Mouse (Mus musculus) thymus, adult 2 months (tissue): ENCODE measurements around the gene 4930486L24Rik. TPM values are rescaled to one million over a fixed set of nuclear protein-coding genes. Genes with fewer than 3 reads are reported as not detected.
A peak's percentile ranks its signal among the peaks of the same experiment; 100 is the strongest.

Experiments
- DNase-seq: peaks from one replicate; pipeline ENCODE4 v3.0.0; 2021
- H3K27ac ChIP-seq: fragments of 200-500 bp; 2 replicates; pipeline ENCODE4 v1.5.1; 2012; ENCODE audit warnings: low read length, control low read depth; ENCODE audit not compliant: control insufficient read depth, insufficient read depth
- H3K27me3 ChIP-seq: fragments of 200-500 bp; 2 replicates; pipeline ENCODE4 v1.6.1; 2012; ENCODE audit warnings: mild to moderate bottlenecking, low read length, moderate library complexity, mixed read lengths; ENCODE audit not compliant: control insufficient read depth, insufficient read depth
- H3K36me3 ChIP-seq: fragments of 200-500 bp; 2 replicates; pipeline ENCODE4 v1.6.1; 2012; ENCODE audit warnings: mild to moderate bottlenecking, low read length, moderate library complexity; ENCODE audit not compliant: control insufficient read depth, insufficient read depth
- H3K4me1 ChIP-seq: fragments of 200-500 bp; replicated peaks from 2 replicates; pipeline ENCODE4 v1.6.1; 2012; ENCODE audit warnings: low read length; ENCODE audit not compliant: control insufficient read depth, insufficient read depth
- H3K4me3 ChIP-seq: fragments of 200-500 bp; 2 replicates; pipeline ENCODE4 v1.5.1; 2012; ENCODE audit warnings: mild to moderate bottlenecking, low read length, control low read depth, moderate library complexity; ENCODE audit not compliant: control insufficient read depth, insufficient read depth
- CTCF ChIP-seq: fragments of 200-500 bp; IDR thresholded peaks from 2 replicates; pipeline ENCODE4 v1.5.1; 2012; ENCODE audit warnings: mild to moderate bottlenecking, control low read depth, low read length, moderate library complexity, borderline replicate concordance; ENCODE audit not compliant: control insufficient read depth, poor library complexity, insufficient read depth; ENCODE audit errors: extremely low read depth
- POLR2A ChIP-seq: fragments of 200-500 bp; IDR thresholded peaks from 2 replicates; pipeline ENCODE4 v1.6.1; 2012; ENCODE audit warnings: mild to moderate bottlenecking, low read length, control low read depth, moderate library complexity; ENCODE audit not compliant: control insufficient read depth, poor library complexity, insufficient read depth; ENCODE audit errors: extremely low read depth
- WGBS: fragments of 180-500 bp; shearing (Covaris S2); methylation state at CpG from one replicate; pipeline ENCODE4 v1.1.7; 2018; 5-methylcytosine and 5-hydroxymethylcytosine counted together
- polyA plus RNA-seq: library from polyadenylated mRNA; depleted of rRNA; stranded (reverse); fragments of >200 nt; gene quantifications from 2 replicates; pipeline ENCODE4 v1.2.3, GENCODE M21; 2012; rRNA removed

4930486L24Rik gene
- polyA plus RNA-seq, 1 experiment: 0.19 TPM

DNA sequence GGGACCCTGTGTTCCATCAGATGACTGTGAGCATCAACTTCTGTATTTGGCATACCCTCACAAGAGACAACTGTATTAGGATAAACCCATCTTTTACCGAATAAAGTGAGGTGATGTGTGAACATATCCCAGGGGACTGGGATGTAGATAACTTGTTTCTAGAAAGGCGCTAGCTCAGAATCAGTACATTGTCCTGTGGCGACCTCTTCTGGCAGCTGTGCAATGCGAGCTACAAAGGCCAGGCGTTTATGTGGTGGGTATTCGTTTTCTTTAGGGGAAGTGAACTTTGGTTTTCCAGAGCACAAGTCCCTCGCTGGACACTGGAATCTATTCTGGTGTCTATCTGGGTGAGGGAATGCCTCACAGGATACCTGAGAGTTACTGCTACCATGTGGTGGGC lies 44.8 kb downstream of the 4930486L24Rik start:
- Histone ChIP-seq H3K27ac (no peak overlapping the region), H3K4me1 (no peaks in the 10 kb centered on the region), H3K36me3 (no peaks in the 10 kb centered on the region), H3K4me3 (no peak overlapping the region), H3K27me3 (no peaks in the 10 kb centered on the region)
- TF ChIP-seq CTCF (no peak), POLR2A (no peak)
- peak; percentile 27 for DNase-seq
- 9% methylated on average over 7 of the region's 7 CpGs for WGBS

DNA sequence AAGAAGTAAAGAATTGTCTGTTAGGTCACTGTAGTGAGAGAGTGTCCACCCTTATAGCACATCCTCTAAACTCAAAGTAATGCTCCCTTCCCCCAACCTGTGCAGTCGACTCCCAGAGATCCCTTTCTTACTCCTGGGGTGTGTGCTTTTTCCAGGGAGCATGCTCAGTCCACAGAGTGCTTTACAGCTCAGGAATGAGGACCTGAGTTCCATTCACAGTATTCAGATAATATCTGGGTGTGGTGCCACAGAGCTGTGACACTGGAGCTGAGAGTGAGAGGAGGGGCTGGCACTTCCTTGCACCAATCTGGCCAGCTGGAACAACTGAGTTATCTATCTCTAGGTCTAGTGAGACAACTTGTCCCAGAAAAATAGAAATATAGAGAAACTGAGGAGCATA lies 50.6 kb downstream of the 4930486L24Rik start:
- DNase-seq: no peak
- no peak overlapping the region for H3K4me3 ChIP-seq
- no peak for TF ChIP-seq POLR2A
- no peak for TF ChIP-seq CTCF
- H3K36me3 ChIP-seq: no peaks in the 10 kb centered on the region
- no peaks in the 10 kb centered on the region for H3K4me1 ChIP-seq
- no peak overlapping the region for H3K27ac ChIP-seq
- 65% methylated on average over 1 of the region's 1 CpGs for WGBS
- H3K27me3 ChIP-seq: no peaks in the 10 kb centered on the region

- no peaks in the 10 kb centered on the region for H3K4me1 ChIP-seq
- H3K4me3 ChIP-seq: no peak overlapping the region
- WGBS: 87% methylated on average over 6 of the region's 6 CpGs
- TF ChIP-seq CTCF (no peak), POLR2A (no peak)
- H3K27me3 ChIP-seq: no peaks in the 10 kb centered on the region
- no peaks in the 10 kb centered on the region for H3K36me3 ChIP-seq
- H3K27ac ChIP-seq: no peak overlapping the region
- no peak for DNase-seq
These were observed 51.5 kb downstream of the 4930486L24Rik start for GRCm38 (mm10) chr13:60812768-60813167.

GRCm38 (mm10) chr13:60809690-60810089 lies 54.6 kb downstream of the 4930486L24Rik start:
- TF ChIP-seq POLR2A: no peak
- no peak for TF ChIP-seq CTCF
- WGBS: 80% methylated on average over 2 of the region's 2 CpGs
- no peaks in the 10 kb centered on the region for H3K36me3 ChIP-seq
- no peak overlapping the region for H3K27ac ChIP-seq
- DNase-seq: no peak
- no peaks in the 10 kb centered on the region for H3K4me1 ChIP-seq
- no peak overlapping the region for H3K4me3 ChIP-seq
- H3K27me3 ChIP-seq: no peaks in the 10 kb centered on the region

- Histone ChIP-seq H3K4me1 (no peaks in the 10 kb centered on the region), H3K36me3 (no peaks in the 10 kb centered on the region), H3K27me3 (no peaks in the 10 kb centered on the region), H3K27ac (no peak within 1 kb of the TSS), H3K4me3 (no peak within 1 kb of the TSS)
- TF ChIP-seq CTCF (no peak), POLR2A (no peak)
- WGBS: 73% methylated on average over 1 of the region's 1 CpGs
- no peak for DNase-seq
These were observed 61.5 kb downstream of the 4930486L24Rik start, which contains the start of gene Ctsll3 for GRCm38 (mm10) chr13:60802749-60803148. Gene Ctsll3 (minus strand): TSS chr13:60802849.

Other genes with a start within 250 kb of the 4930486L24Rik start
- gene BC051665, start 78.1 kb downstream of the 4930486L24Rik start, polyA plus RNA-seq: not detected in 2 replicates
- gene Ctsll3, start 61.6 kb downstream of the 4930486L24Rik start, polyA plus RNA-seq: not detected in 2 replicates
- 0.38 and 0.60 TPM in 2 replicates for gene Gm49392, start 32.4 kb upstream of the 4930486L24Rik start, polyA plus RNA-seq
- gene Ctla2b, start 33.0 kb upstream of the 4930486L24Rik start, polyA plus RNA-seq: 0.46 and 0.57 TPM in 2 replicates
- not detected in 2 replicates for gene Tpbpb, start 40.4 kb upstream of the 4930486L24Rik start, polyA plus RNA-seq
- gene Gm49393, start 71.1 kb upstream of the 4930486L24Rik start, polyA plus RNA-seq: not detected in 2 replicates
- 0.26 and 1.2 TPM in 2 replicates for gene Gm49391, start 72.1 kb upstream of the 4930486L24Rik start, polyA plus RNA-seq
- 4.1 and 6.4 TPM in 2 replicates for gene Ctla2a, start 72.2 kb upstream of the 4930486L24Rik start, polyA plus RNA-seq
- not detected in 2 replicates for gene Tpbpa, start 77.5 kb upstream of the 4930486L24Rik start, polyA plus RNA-seq
- not detected in 2 replicates for gene Ctsj, start 141.5 kb upstream of the 4930486L24Rik start, polyA plus RNA-seq
- gene Ctsq, start 176.2 kb upstream of the 4930486L24Rik start, polyA plus RNA-seq: not detected in 2 replicates